Mouse (Mus musculus) small intestine, adult 2 months (tissue): ENCODE results near the gene Nckap5. TPM values are rescaled to one million over a fixed set of nuclear protein-coding genes. Genes with fewer than 3 reads are reported as not detected.

ENCODE experiments used
- H3K27ac ChIP-seq: fragments of 200-500 bp; 2 replicates; pipeline ENCODE4 v1.5.1; 2012; ENCODE audit warnings: low read depth, low read length, control low read depth, inconsistent platforms; ENCODE audit not compliant: insufficient read depth
- H3K27me3 ChIP-seq: fragments of 200-500 bp; 2 replicates; pipeline ENCODE4 v1.6.1; 2012; ENCODE audit warnings: mild to moderate bottlenecking, moderate library complexity, low read length, inconsistent platforms; ENCODE audit not compliant: control insufficient read depth, insufficient read depth
- H3K36me3 ChIP-seq: fragments of 200-500 bp; 2 replicates; pipeline ENCODE4 v1.6.1; 2012; ENCODE audit warnings: mild to moderate bottlenecking, low read length, control low read depth, inconsistent platforms; ENCODE audit not compliant: control insufficient read depth, insufficient read depth
- H3K4me1 ChIP-seq: fragments of 200-500 bp; 2 replicates; pipeline ENCODE4 v1.6.1; 2012; ENCODE audit warnings: low read length, inconsistent platforms, mixed read lengths; ENCODE audit not compliant: control insufficient read depth, insufficient read depth, insufficient read length
- H3K4me3 ChIP-seq: fragments of 200-500 bp; 2 replicates; pipeline ENCODE4 v1.5.1; 2012; ENCODE audit warnings: low read depth, mild to moderate bottlenecking, control low read depth, inconsistent platforms, low read length, moderate library complexity
- CTCF ChIP-seq: fragments of 200-500 bp; IDR thresholded peaks from 2 replicates; pipeline ENCODE4 v1.5.1; 2012; ENCODE audit warnings: low read depth, mild to moderate bottlenecking, control low read depth, inconsistent platforms, low read length, moderate library complexity, mixed read lengths; ENCODE audit not compliant: insufficient replicate concordance, insufficient read length; ENCODE audit errors: extremely low read depth
- POLR2A ChIP-seq: fragments of 200-500 bp; IDR thresholded peaks from 2 replicates; pipeline ENCODE4 v1.6.1; 2012; ENCODE audit warnings: low read depth, mild to moderate bottlenecking, control low read depth, inconsistent platforms, low read length, moderate library complexity
- WGBS: fragments of 180-500 bp; shearing (Covaris S2); methylation state at CpG from one replicate; pipeline ENCODE4 v1.1.7; 2018; 5-methylcytosine and 5-hydroxymethylcytosine counted together
- polyA plus RNA-seq: library from polyadenylated mRNA; depleted of rRNA; stranded (reverse); fragments of >200 nt; gene quantifications from 2 replicates; pipeline ENCODE4 v1.2.3, GENCODE M21; 2012

Nckap5 gene
- polyA plus RNA-seq, 1 experiment = 8.5 TPM

- no peaks in the 10 kb centered on the region for H3K36me3 ChIP-seq
- no peak overlapping the region for H3K4me3 ChIP-seq
- no peak overlapping the region for H3K27ac ChIP-seq
- H3K4me1 ChIP-seq = no peaks in the 10 kb centered on the region
- no peaks in the 10 kb centered on the region for H3K27me3 ChIP-seq
- TF ChIP-seq POLR2A (no peak), CTCF (no peak)
Measured at GRCm38 (mm10) chr1:126196937-126197336, 633.7 kb downstream of the Nckap5 start.

GRCm38 (mm10) chr1:126190353-126190752 is 640.2 kb downstream of the Nckap5 start:
- H3K4me1 ChIP-seq = no peaks in the 10 kb centered on the region
- H3K27ac ChIP-seq = no peak overlapping the region
- no peak for TF ChIP-seq POLR2A
- H3K4me3 ChIP-seq = no peak overlapping the region
- 66% methylated on average over 4 of the region's 4 CpGs for WGBS
- no peaks in the 10 kb centered on the region for H3K27me3 ChIP-seq
- H3K36me3 ChIP-seq = no peaks in the 10 kb centered on the region

- no peaks in the 10 kb centered on the region for H3K27me3 ChIP-seq
- no peak overlapping the region for H3K4me3 ChIP-seq
- WGBS = 89% methylated on average over 7 of the region's 7 CpGs
- H3K27ac ChIP-seq = no peak overlapping the region
- TF ChIP-seq CTCF (no peak), POLR2A (no peak)
- no peaks in the 10 kb centered on the region for H3K4me1 ChIP-seq
- no peaks in the 10 kb centered on the region for H3K36me3 ChIP-seq
Measured at GRCm38 (mm10) chr1:126183751-126184150, 646.8 kb downstream of the Nckap5 start.

GRCm38 (mm10) chr1:126168579-126168978 is 662.0 kb downstream of the Nckap5 start:
- Histone ChIP-seq H3K4me1 (no peaks in the 10 kb centered on the region), H3K27me3 (no peaks in the 10 kb centered on the region), H3K4me3 (no peak overlapping the region), H3K36me3 (no peaks in the 10 kb centered on the region), H3K27ac (no peak overlapping the region)
- WGBS = 76% methylated on average over 1 of the region's 1 CpGs
- TF ChIP-seq CTCF = no peak
- no peak for TF ChIP-seq POLR2A

GRCm38 (mm10) chr1:126168131-126168530 is 662.5 kb downstream of the Nckap5 start:
- no peaks in the 10 kb centered on the region for H3K27me3 ChIP-seq
- H3K36me3 ChIP-seq = no peaks in the 10 kb centered on the region
- no peak overlapping the region for H3K4me3 ChIP-seq
- TF ChIP-seq POLR2A = no peak
- TF ChIP-seq CTCF = no peak
- no peak overlapping the region for H3K27ac ChIP-seq
- no peaks in the 10 kb centered on the region for H3K4me1 ChIP-seq
- 73% methylated on average over 2 of the region's 2 CpGs for WGBS

GRCm38 (mm10) chr1:126167546-126167945 is 663.1 kb downstream of the Nckap5 start:
- no peaks in the 10 kb centered on the region for H3K36me3 ChIP-seq
- TF ChIP-seq CTCF (no peak), POLR2A (no peak)
- H3K27me3 ChIP-seq = no peaks in the 10 kb centered on the region
- no peaks in the 10 kb centered on the region for H3K4me1 ChIP-seq
- WGBS = 76% methylated on average over 7 of the region's 7 CpGs
- no peak overlapping the region for H3K4me3 ChIP-seq
- no peak overlapping the region for H3K27ac ChIP-seq

- Histone ChIP-seq H3K4me1 (no peaks in the 10 kb centered on the region), H3K27me3 (no peaks in the 10 kb centered on the region), H3K27ac (no peak overlapping the region), H3K4me3 (no peak overlapping the region), H3K36me3 (no peaks in the 10 kb centered on the region)
- no peak for TF ChIP-seq CTCF
- no peak for TF ChIP-seq POLR2A
- WGBS = 48% methylated on average over 6 of the region's 6 CpGs
Measured at GRCm38 (mm10) chr1:126159287-126159686, 671.3 kb downstream of the Nckap5 start.

GRCm38 (mm10) chr1:126155816-126156215 is 674.8 kb downstream of the Nckap5 start:
- Histone ChIP-seq H3K4me1 (no peaks in the 10 kb centered on the region), H3K27me3 (no peaks in the 10 kb centered on the region), H3K36me3 (no peaks in the 10 kb centered on the region), H3K4me3 (no peak overlapping the region), H3K27ac (no peak overlapping the region)
- WGBS = 30% methylated on average over 5 of the region's 5 CpGs
- TF ChIP-seq CTCF (no peak), POLR2A (no peak)
